Mouse (Mus musculus) neural tube, embryonic 13.5 days (tissue): ENCODE results near the gene Gcnt7. TPM values are rescaled to one million over a fixed set of nuclear protein-coding genes. Genes with fewer than 3 reads are reported as not detected.

Experiments
- ATAC-seq: fragments of 200-750 bp; cut with Nextera tagmentation; 2 replicates; pipeline ENCODE4 v1.8.0; 2017; ENCODE audit warnings: low read depth, mild to moderate bottlenecking, moderate TSS enrichment, moderate library complexity
- H3K27ac ChIP-seq: fragments of 300-500 bp; sonication (generic); replicated peaks from 2 replicates; pipeline ENCODE4 v1.5.1; 2015; ENCODE audit warnings: moderate library complexity, mild to moderate bottlenecking, inconsistent platforms
- H3K27me3 ChIP-seq: fragments of 300-500 bp; sonication (generic); 2 replicates; pipeline ENCODE4 v1.6.1; 2015; ENCODE audit warnings: mild to moderate bottlenecking, inconsistent platforms
- H3K36me3 ChIP-seq: fragments of 300-500 bp; sonication (generic); 2 replicates; pipeline ENCODE4 v1.6.1; 2015; ENCODE audit warnings: mild to moderate bottlenecking, inconsistent platforms
- H3K4me1 ChIP-seq: fragments of 300-500 bp; sonication (generic); replicated peaks from 2 replicates; pipeline ENCODE4 v1.6.1; 2015; ENCODE audit warnings: inconsistent platforms
- H3K4me2 ChIP-seq: fragments of 300-500 bp; sonication (generic); 2 replicates; pipeline ENCODE4 v1.6.1; 2015; ENCODE audit warnings: inconsistent platforms, mild to moderate bottlenecking, moderate library complexity
- H3K4me3 ChIP-seq: fragments of 300-500 bp; sonication (generic); 2 replicates; pipeline ENCODE4 v1.5.1; 2015; ENCODE audit warnings: mild to moderate bottlenecking, inconsistent platforms
- H3K9ac ChIP-seq: fragments of 300-500 bp; sonication (generic); 2 replicates; pipeline ENCODE4 v1.6.1; 2015; ENCODE audit warnings: moderate library complexity, mild to moderate bottlenecking, inconsistent platforms
- H3K9me3 ChIP-seq: fragments of 300-500 bp; sonication (generic); 2 replicates; pipeline ENCODE4 v1.6.1; 2016; ENCODE audit warnings: inconsistent platforms
- WGBS: fragments of 180-500 bp; shearing (Covaris S2); methylation state at CpG from one replicate; pipeline ENCODE4 v1.1.7; 2015; 5-methylcytosine and 5-hydroxymethylcytosine counted together
- polyA plus RNA-seq: library from polyadenylated mRNA; unstranded; fragments of >200 nt; fragmentation: Nextera tagmentation; extraction: Ambion mirVana; gene quantifications from 2 replicates; pipeline ENCODE4 v1.2.1, GENCODE M21; 2015

The Gcnt7 gene
- 0.61 and 1.1 TPM in 2 replicates for polyA plus RNA-seq

DNA sequence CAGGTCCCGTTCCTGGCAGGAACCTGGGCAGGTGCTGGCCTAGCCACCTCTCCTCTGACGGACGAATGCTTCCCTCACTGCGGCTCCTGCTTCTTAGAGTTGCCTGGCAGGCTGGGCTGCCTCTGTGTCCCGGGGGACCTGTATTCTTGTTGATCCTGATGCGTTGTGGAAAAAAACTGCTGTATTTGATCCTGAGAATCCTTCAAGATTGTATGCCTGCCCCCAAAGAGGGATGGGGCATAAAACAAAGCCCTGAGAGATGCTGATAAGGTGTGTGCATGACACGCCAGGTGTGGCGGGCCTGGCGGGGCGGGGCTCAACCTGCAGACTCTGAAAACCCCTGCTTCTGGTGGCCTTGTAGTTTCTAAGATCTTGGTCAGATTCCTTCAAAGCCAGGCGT lies at the start of gene Gcnt7:
Gene Gcnt7, minus strand, starts transcription at position 101 of the 400 bp plus-strand sequence.
- peaks cover 68% of the 10 kb centered on the region for H3K36me3 ChIP-seq
- 88% methylated on average over 11 of the region's 11 CpGs for WGBS
- no peaks in the 10 kb centered on the region for H3K9me3 ChIP-seq
- no peaks in the 10 kb centered on the region for H3K4me1 ChIP-seq
- H3K27me3 ChIP-seq, result no peaks in the 10 kb centered on the region
- H3K4me2 ChIP-seq, result no peak within 1 kb of the TSS
- no peak within 1 kb of the TSS for H3K4me3 ChIP-seq
- no peak within 1 kb of the TSS for H3K27ac ChIP-seq
- ATAC-seq, result no peak
- no peak within 1 kb of the TSS for H3K9ac ChIP-seq

DNA sequence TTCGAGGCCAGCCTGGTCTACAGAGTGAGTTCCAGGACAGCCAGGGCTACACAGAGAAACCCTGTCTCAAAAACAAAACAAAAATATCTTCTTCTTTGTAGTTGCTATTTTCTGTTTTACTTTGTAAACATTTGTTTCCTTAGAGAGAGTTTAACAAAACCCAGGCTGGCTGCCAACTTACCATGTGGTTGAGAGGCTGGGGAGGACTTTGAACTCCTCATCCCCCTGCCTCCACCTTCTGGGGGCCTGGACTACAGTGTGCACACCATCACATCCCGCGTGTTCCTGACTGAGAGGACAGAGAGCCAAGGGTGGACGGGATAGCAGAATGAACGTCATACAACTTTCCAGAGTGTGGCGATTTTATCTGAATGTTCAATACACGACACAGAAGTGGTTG lies 47.7 kb upstream of the Gcnt7 start:
- no peak for ATAC-seq
- H3K4me1 ChIP-seq, result no peaks in the 10 kb centered on the region
- no peak overlapping the region for H3K4me2 ChIP-seq
- H3K4me3 ChIP-seq, result no peak overlapping the region
- H3K27ac ChIP-seq, result no peak overlapping the region
- no peaks in the 10 kb centered on the region for H3K9me3 ChIP-seq
- H3K9ac ChIP-seq, result no peak overlapping the region
- H3K36me3 ChIP-seq, result no peaks in the 10 kb centered on the region
- 86% methylated on average over 7 of the region's 7 CpGs for WGBS
- H3K27me3 ChIP-seq, result no peaks in the 10 kb centered on the region

- no peaks in the 10 kb centered on the region for H3K9me3 ChIP-seq
- no peak overlapping the region for H3K9ac ChIP-seq
- no peaks in the 10 kb centered on the region for H3K27me3 ChIP-seq
- ATAC-seq, result no peak
- H3K4me3 ChIP-seq, result no peak overlapping the region
- H3K27ac ChIP-seq, result no peak overlapping the region
- H3K36me3 ChIP-seq, result no peaks in the 10 kb centered on the region
- 71% methylated on average over 14 of the region's 14 CpGs for WGBS
- H3K4me1 ChIP-seq, result no peaks in the 10 kb centered on the region
- H3K4me2 ChIP-seq, result no peak overlapping the region
These were observed 43.8 kb upstream of the Gcnt7 start for GRCm38 (mm10) chr2:172502168-172502567.

DNA sequence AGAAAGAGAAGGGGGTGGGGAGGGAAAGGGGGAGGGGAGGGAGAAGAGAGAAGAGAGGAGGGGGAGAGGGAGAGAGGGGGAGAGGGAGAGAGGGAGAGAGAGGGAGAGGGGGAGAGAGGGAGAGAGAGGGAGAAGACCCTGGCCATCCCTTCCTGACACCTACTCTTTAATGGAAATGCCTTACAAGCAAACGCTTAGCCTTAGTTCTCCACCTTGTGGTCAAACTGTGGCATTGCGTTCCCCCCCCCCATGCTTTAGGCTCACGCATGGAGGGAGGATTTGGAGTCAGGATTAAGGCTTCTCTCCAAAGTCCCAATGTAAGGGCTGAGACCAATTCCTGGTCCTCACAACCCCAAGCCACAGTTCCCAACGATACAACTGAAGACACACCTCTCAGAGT lies 42.9 kb upstream of the Gcnt7 start:
- Histone ChIP-seq H3K27ac (no peak overlapping the region), H3K36me3 (no peaks in the 10 kb centered on the region), H3K27me3 (no peaks in the 10 kb centered on the region), H3K4me2 (no peak overlapping the region), H3K9me3 (no peaks in the 10 kb centered on the region), H3K9ac (no peak overlapping the region), H3K4me1 (no peaks in the 10 kb centered on the region), H3K4me3 (no peak overlapping the region)
- 0 out of 2 replicates have a peak, but pooled peaks have one; percentile 15 for ATAC-seq
- 5% methylated on average over 4 of the region's 4 CpGs for WGBS

- Histone ChIP-seq H3K4me1 (no peaks in the 10 kb centered on the region), H3K36me3 (no peaks in the 10 kb centered on the region), H3K27me3 (no peaks in the 10 kb centered on the region), H3K4me2 (no peak overlapping the region), H3K4me3 (no peak overlapping the region), H3K9me3 (no peaks in the 10 kb centered on the region), H3K27ac (no peak overlapping the region), H3K9ac (no peak overlapping the region)
- no peak for ATAC-seq
- WGBS, result 58% methylated on average over 7 of the region's 7 CpGs
These were observed 42.4 kb upstream of the Gcnt7 start for GRCm38 (mm10) chr2:172500752-172501316.

- no peaks in the 10 kb centered on the region for H3K9me3 ChIP-seq
- no peak for ATAC-seq
- H3K4me3 ChIP-seq, result no peak overlapping the region
- no peak overlapping the region for H3K4me2 ChIP-seq
- no peaks in the 10 kb centered on the region for H3K27me3 ChIP-seq
- H3K4me1 ChIP-seq, result no peaks in the 10 kb centered on the region
- no peaks in the 10 kb centered on the region for H3K36me3 ChIP-seq
- no peak overlapping the region for H3K9ac ChIP-seq
- WGBS, result 36% methylated on average over 3 of the region's 3 CpGs
- no peak overlapping the region for H3K27ac ChIP-seq
These were observed 40.4 kb upstream of the Gcnt7 start for GRCm38 (mm10) chr2:172498823-172499222.

GRCm38 (mm10) chr2:172496736-172497345 lies 38.4 kb upstream of the Gcnt7 start:
- no peak for ATAC-seq
- Histone ChIP-seq H3K9ac (no peak overlapping the region), H3K36me3 (no peaks in the 10 kb centered on the region), H3K9me3 (no peaks in the 10 kb centered on the region), H3K27me3 (no peaks in the 10 kb centered on the region), H3K4me2 (no peak overlapping the region), H3K27ac (no peak overlapping the region), H3K4me1 (no peaks in the 10 kb centered on the region), H3K4me3 (no peak overlapping the region)
- 83% methylated on average over 8 of the region's 8 CpGs for WGBS

- 28% methylated on average over 12 of the region's 12 CpGs for WGBS
- Histone ChIP-seq H3K4me3 (no peak overlapping the region), H3K4me1 (peaks cover 5% of the 10 kb centered on the region; the same call in 1 of the 2 replicates)
These were observed 26.4 kb upstream of the Gcnt7 start for GRCm38 (mm10) chr2:172484696-172485370.

DNA sequence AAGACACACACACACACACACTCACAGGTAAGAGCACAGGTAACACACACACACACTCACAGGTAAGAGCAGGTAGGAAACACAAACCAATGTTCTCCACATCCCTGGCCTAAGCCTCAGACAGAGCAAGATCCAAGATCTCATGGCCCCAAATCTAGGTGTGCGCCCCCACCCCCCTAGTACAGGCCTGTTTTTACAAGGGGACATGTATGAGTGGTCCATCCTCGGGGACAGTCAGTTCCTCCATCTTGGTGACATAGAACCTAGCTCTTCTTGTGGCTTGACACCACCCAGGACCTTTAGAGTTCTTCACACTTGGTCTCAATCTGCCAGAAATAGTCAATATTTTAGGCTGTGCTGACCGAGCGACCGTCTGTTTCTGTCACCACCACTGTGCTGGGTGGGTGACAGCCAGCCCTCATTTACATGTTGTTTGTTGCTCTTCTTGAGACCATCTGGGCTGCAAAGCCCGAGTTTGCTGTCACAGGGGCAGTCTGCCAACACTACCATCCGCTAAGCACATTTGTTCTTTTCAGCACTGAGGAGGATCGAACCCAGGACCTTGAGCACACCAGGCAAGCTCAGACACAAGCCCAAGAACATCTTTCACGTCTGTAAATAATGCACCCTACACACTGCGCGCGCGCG lies 25.5 kb upstream of the Gcnt7 start:
- H3K36me3 ChIP-seq, result no peaks in the 10 kb centered on the region
- no peak overlapping the region for H3K4me2 ChIP-seq
- H3K9ac ChIP-seq, result no peak overlapping the region
- no peaks in the 10 kb centered on the region for H3K9me3 ChIP-seq
- H3K27ac ChIP-seq, result no peak overlapping the region
- ATAC-seq, result no peak
- 83% methylated on average over 14 of the region's 14 CpGs for WGBS
- peaks cover 5% of the 10 kb centered on the region; the same call in 1 of the 2 replicates for H3K4me1 ChIP-seq
- no peak overlapping the region for H3K4me3 ChIP-seq
- H3K27me3 ChIP-seq, result 0 out of 2 replicates have a peak, but pooled peaks cover 4% of the 10 kb centered on the region

More at GRCm38 (mm10) chr2:172484696-172485370, 26.4 kb upstream of the Gcnt7 start:
- ATAC-seq, result no peak
- Histone ChIP-seq H3K9me3 (no peaks in the 10 kb centered on the region), H3K9ac (no peak overlapping the region; the same call in 1 of the 2 replicates), H3K27ac (no peak overlapping the region), H3K27me3 (0 out of 2 replicates have a peak, but pooled peaks cover 4% of the 10 kb centered on the region), H3K36me3 (no peaks in the 10 kb centered on the region), H3K4me2 (no peak overlapping the region)

- ATAC-seq, result no peak
- H3K9ac ChIP-seq, result no peak overlapping the region
- WGBS, result 82% methylated on average over 16 of the region's 16 CpGs
- no peak overlapping the region for H3K4me3 ChIP-seq
- peaks cover 4% of the 10 kb centered on the region; the same call in 1 of the 2 replicates for H3K27me3 ChIP-seq
- peaks cover 5% of the 10 kb centered on the region; the same call in 1 of the 2 replicates for H3K4me1 ChIP-seq
- no peak overlapping the region for H3K4me2 ChIP-seq
- H3K36me3 ChIP-seq, result no peaks in the 10 kb centered on the region
- H3K9me3 ChIP-seq, result no peaks in the 10 kb centered on the region
- no peak overlapping the region for H3K27ac ChIP-seq
These were observed 23.4 kb upstream of the Gcnt7 start for GRCm38 (mm10) chr2:172481654-172482385.

GRCm38 (mm10) chr2:172480296-172480695 lies 21.9 kb upstream of the Gcnt7 start:
- Histone ChIP-seq H3K27ac (no peak overlapping the region), H3K4me3 (no peak overlapping the region), H3K9me3 (no peaks in the 10 kb centered on the region), H3K36me3 (no peaks in the 10 kb centered on the region), H3K4me1 (peaks cover 5% of the 10 kb centered on the region; the same call in 1 of the 2 replicates), H3K4me2 (no peak overlapping the region), H3K27me3 (no peaks in the 10 kb centered on the region; the same call in 1 of the 2 replicates), H3K9ac (no peak overlapping the region; the same call in 1 of the 2 replicates)
- no peak for ATAC-seq
- 73% methylated on average over 7 of the region's 7 CpGs for WGBS
